10 mouse cellular contexts compared by ENCODE assay signal in genomic region chr3:98428928-98429525, GRCm38 (mm10). TPM values are rescaled to one million over a fixed set of nuclear protein-coding genes. Genes with fewer than 3 reads are reported as not detected.
A peak's percentile ranks its signal among the peaks of the same experiment; 100 is the strongest.
DNase-seq lines count a peak whose midpoint lies in the region; ATAC-seq and TF ChIP-seq lines count a peak whose summit lies in the region.
"Had no signal": no experiment of that assay in that cellular context is flagged by ENCODE, and none has a peak within 500 bp of the region (broad histone marks: within the 10 kb centered on the region; RNA-seq: fewer than 3 reads in every experiment).

No protein-coding gene starts in this region.

- 0 out of 2 replicates have a peak, but pooled peaks cover 9% of the 10 kb centered on the region for H3K36me3 ChIP-seq in heart, postnatal 0 days (replicated peaks; ENCODE audit: control insufficient read depth, insufficient read depth, low read length)
- 0 out of 2 replicates have a peak, but pooled peaks cover 6% of the 10 kb centered on the region for H3K36me3 ChIP-seq in embryonic facial prominence, embryonic 13.5 days
- H3K36me3 ChIP-seq in liver, embryonic 15.5 days (replicated peaks): no peaks in the 10 kb centered on the region

- TF ChIP-seq CTCF in heart, postnatal 0 days (IDR thresholded peaks at IDR 0.05; ENCODE audit: low read depth): no peak

- intact Hi-C loops in gastrocnemius, postnatal 14 days (cut with DNase I; ENCODE audit: low total_unique reads): no loop called here

- ATAC-seq in heart, postnatal 0 days (ENCODE audit: insufficient read depth, low read depth): no peak
- no peak for ATAC-seq in embryonic facial prominence, embryonic 13.5 days (ENCODE audit: insufficient number of reproducible peaks, insufficient read depth, low FRiP score, low TSS enrichment, low read depth)
- ATAC-seq in liver, embryonic 15.5 days (ENCODE audit: insufficient read depth): no peak

- no peak overlapping the region; the same call in 1 of the 2 replicates for H3K4me2 ChIP-seq in heart, postnatal 0 days (ENCODE audit: low read depth, low read length)
- peak overlapping the region; percentile 100; the same call in 1 of the 2 replicates for H3K4me2 ChIP-seq in embryonic facial prominence, embryonic 13.5 days
- peak overlapping the region; percentile 78 for H3K4me2 ChIP-seq in liver, embryonic 15.5 days

- WGBS in heart, postnatal 0 days: 57% methylated on average over 8 of the region's 8 CpGs
- WGBS in embryonic facial prominence, embryonic 13.5 days: 36% methylated on average over 8 of the region's 8 CpGs
- 9% methylated on average over 8 of the region's 8 CpGs for WGBS in liver, embryonic 15.5 days (ENCODE audit: insufficient replicate concordance)

- no peak overlapping the region for H3K27ac ChIP-seq in heart, postnatal 0 days (ENCODE audit: low read depth)
- no peak overlapping the region for H3K27ac ChIP-seq in embryonic facial prominence, embryonic 13.5 days
- no peak overlapping the region for H3K27ac ChIP-seq in liver, embryonic 15.5 days (replicated peaks)
- H3K27ac ChIP-seq: macrophage had no signal

- no peak overlapping the region for H3K9ac ChIP-seq in heart, postnatal 0 days (replicated peaks; ENCODE audit: low read depth, low read length)
- H3K9ac ChIP-seq in embryonic facial prominence, embryonic 13.5 days: no peak overlapping the region
- H3K9ac ChIP-seq in liver, embryonic 15.5 days: no peak overlapping the region

- no peak for DNase-seq in heart, postnatal 0 days (ENCODE audit: low spot score)
- no peak for DNase-seq in heart, adult 18-20 months
- peak; percentile 2 for DNase-seq in ES-CJ7 (ENCODE audit: low read depth, low spot score)
- no peak for DNase-seq in gastrocnemius, postnatal 14 days
- no peak for DNase-seq in thymus, postnatal 0 days (ENCODE audit: low spot score)
- no peak for DNase-seq in cerebellum, postnatal 25 days
- DNase-seq: kidney, postnatal 36 days had no signal

- H3K27me3 ChIP-seq in heart, postnatal 0 days (ENCODE audit: control insufficient read depth, insufficient read depth, low read length): no peaks in the 10 kb centered on the region
- H3K27me3 ChIP-seq in embryonic facial prominence, embryonic 13.5 days: peaks cover 49% of the 10 kb centered on the region
- H3K27me3 ChIP-seq in liver, embryonic 15.5 days: peaks cover 40% of the 10 kb centered on the region

- peaks cover 13% of the 10 kb centered on the region for H3K4me1 ChIP-seq in heart, postnatal 0 days (ENCODE audit: control insufficient read depth, insufficient read depth)
- H3K4me1 ChIP-seq in embryonic facial prominence, embryonic 13.5 days: peaks cover 18% of the 10 kb centered on the region
- H3K4me1 ChIP-seq in liver, embryonic 15.5 days (replicated peaks): peaks cover 19% of the 10 kb centered on the region

- peak overlapping the region; percentile 61; the same call in 1 of the 2 replicates for H3K4me3 ChIP-seq in heart, postnatal 0 days (ENCODE audit: low read depth, low read length)
- no peak overlapping the region for H3K4me3 ChIP-seq in embryonic facial prominence, embryonic 13.5 days
- peak overlapping the region; percentile 60; the same call in 1 of the 2 replicates for H3K4me3 ChIP-seq in liver, embryonic 15.5 days (replicated peaks)

- H3K9me3 ChIP-seq in heart, postnatal 0 days (replicated peaks; ENCODE audit: control insufficient read depth, low read length): no peaks in the 10 kb centered on the region
- H3K9me3 ChIP-seq in embryonic facial prominence, embryonic 13.5 days: no peaks in the 10 kb centered on the region
- no peaks in the 10 kb centered on the region for H3K9me3 ChIP-seq in liver, embryonic 15.5 days (replicated peaks)

- no peak for TF ChIP-seq EP300 in heart, postnatal 0 days (IDR thresholded peaks at IDR 0.05; ENCODE audit: low read depth)

RNA-seq across cellular contexts. Expression of gene Gm4450, which starts 27.9 kb away (rescaled TPM):
- not detected in 2 replicates for total RNA-seq in heart, postnatal 0 days (2014; rRNA removed; ENCODE audit: low replicate concordance)
- polyA plus RNA-seq in heart, postnatal 0 days (2015; fragmentation: Nextera tagmentation; extraction: Ambion mirVana): not detected in 2 replicates
- total RNA-seq in heart, adult 18-20 months (2021): not detected
- polyA plus RNA-seq in embryonic facial prominence, embryonic 13.5 days (2015; fragmentation: Nextera tagmentation; extraction: Ambion mirVana): not detected in 2 replicates
- polyA plus RNA-seq in liver, embryonic 15.5 days (2015; fragmentation: Nextera tagmentation; extraction: Ambion mirVana): not detected in 2 replicates
- total RNA-seq in gastrocnemius, postnatal 14 days (2021): not detected
- polyA plus RNA-seq in thymus, postnatal 0 days (2015; fragmentation: Nextera tagmentation; extraction: Ambion mirVana): not detected in 2 replicates
- polyA plus RNA-seq: macrophage had no signal

RNA-seq across cellular contexts. Expression of gene Zfp697, which starts 46.8 kb away (rescaled TPM):
- 10.4 and 20.8 TPM in 2 replicates for total RNA-seq in heart, postnatal 0 days (2014; rRNA removed; ENCODE audit: low replicate concordance)
- 9.4 and 9.6 TPM in 2 replicates for polyA plus RNA-seq in heart, postnatal 0 days (2015; fragmentation: Nextera tagmentation; extraction: Ambion mirVana)
- 1 to 10 TPM; 5.9 to 7.3 TPM for total RNA-seq in heart, adult 18-20 months (2021)
- polyA plus RNA-seq in embryonic facial prominence, embryonic 13.5 days (2015; fragmentation: Nextera tagmentation; extraction: Ambion mirVana): 7.2 and 8.2 TPM in 2 replicates
- polyA plus RNA-seq in liver, embryonic 15.5 days (2015; fragmentation: Nextera tagmentation; extraction: Ambion mirVana): 1.9 and 2.1 TPM in 2 replicates
- 1 to 10 TPM; 1.2 to 1.3 TPM for total RNA-seq in gastrocnemius, postnatal 14 days (2021)
- 1.3 and 1.4 TPM in 2 replicates for polyA plus RNA-seq in thymus, postnatal 0 days (2015; fragmentation: Nextera tagmentation; extraction: Ambion mirVana)
